Mouse (Mus musculus): Measurements from ENCODE around the gene Nos1ap.

- TF ChIP-seq CTCF (IDR thresholded peaks at IDR 0.05; ENCODE audit: extremely low read depth, insufficient read depth, low read length) (no peak), POLR2A (IDR thresholded peaks at IDR 0.05; ENCODE audit: extremely low read depth, insufficient read depth, low read length) (no peak)
Measured at GRCm38 (mm10) chr1:170510595-170511240, 78.9 kb downstream of the Nos1ap start.
